Mouse (Mus musculus) bone marrow macrophage, adult 2 months (primary cell): ENCODE measurements around the gene Siva1.

Source experiments
- CTCF ChIP-seq: IDR thresholded peaks from 2 replicates; pipeline ENCODE4 v1.5.1; 2012; ENCODE audit warnings: low read depth, mild to moderate bottlenecking, low read length, moderate library complexity
- POLR2A ChIP-seq: IDR thresholded peaks from 2 replicates; pipeline ENCODE4 v1.6.1; 2012; ENCODE audit warnings: mild to moderate bottlenecking, low read depth, low read length, borderline replicate concordance

- no peak for TF ChIP-seq CTCF
- TF ChIP-seq POLR2A, result no peak
Measured at GRCm38 (mm10) chr12:112618981-112619685, 25.3 kb upstream of the Siva1 start.
